Mouse (Mus musculus): ENCODE measurements around the gene Rpa1. TPM values are rescaled to one million over a fixed set of nuclear protein-coding genes. Genes with fewer than 3 reads are reported as not detected.

Rpa1 gene
- polyA plus RNA-seq, 1 experiment: 43.2 TPM

GRCm38 (mm10) chr11:75259996-75260561 is 88.0 kb downstream of the Rpa1 start:
- peaks cover 4% of the 10 kb centered on the region; the same call in 1 of the 2 replicates for H3K4me1 ChIP-seq (ENCODE audit: control insufficient read depth, insufficient read depth, low read length)
- TF ChIP-seq POLR2A (IDR thresholded peaks at IDR 0.05; ENCODE audit: borderline replicate concordance, low read depth, low read length) (no peak), CTCF (IDR thresholded peaks at IDR 0.05; ENCODE audit: low read depth, low read length) (no peak)
- H3K4me3 ChIP-seq (ENCODE audit: insufficient read depth, low read length): no peak overlapping the region
- no peak overlapping the region for H3K27ac ChIP-seq (ENCODE audit: insufficient read depth, low read depth, low read length)

GRCm38 (mm10) chr11:75259416-75259815 is 88.7 kb downstream of the Rpa1 start:
- H3K4me3 ChIP-seq (ENCODE audit: insufficient read depth, low read length): no peak overlapping the region
- no peak for TF ChIP-seq POLR2A (IDR thresholded peaks at IDR 0.05; ENCODE audit: borderline replicate concordance, low read depth, low read length)
- no peak for TF ChIP-seq CTCF (IDR thresholded peaks at IDR 0.05; ENCODE audit: low read depth, low read length)
- H3K4me1 ChIP-seq (ENCODE audit: control insufficient read depth, insufficient read depth, low read length): peaks cover 10% of the 10 kb centered on the region
- H3K27ac ChIP-seq (ENCODE audit: insufficient read depth, low read depth, low read length): no peak overlapping the region

DNA sequence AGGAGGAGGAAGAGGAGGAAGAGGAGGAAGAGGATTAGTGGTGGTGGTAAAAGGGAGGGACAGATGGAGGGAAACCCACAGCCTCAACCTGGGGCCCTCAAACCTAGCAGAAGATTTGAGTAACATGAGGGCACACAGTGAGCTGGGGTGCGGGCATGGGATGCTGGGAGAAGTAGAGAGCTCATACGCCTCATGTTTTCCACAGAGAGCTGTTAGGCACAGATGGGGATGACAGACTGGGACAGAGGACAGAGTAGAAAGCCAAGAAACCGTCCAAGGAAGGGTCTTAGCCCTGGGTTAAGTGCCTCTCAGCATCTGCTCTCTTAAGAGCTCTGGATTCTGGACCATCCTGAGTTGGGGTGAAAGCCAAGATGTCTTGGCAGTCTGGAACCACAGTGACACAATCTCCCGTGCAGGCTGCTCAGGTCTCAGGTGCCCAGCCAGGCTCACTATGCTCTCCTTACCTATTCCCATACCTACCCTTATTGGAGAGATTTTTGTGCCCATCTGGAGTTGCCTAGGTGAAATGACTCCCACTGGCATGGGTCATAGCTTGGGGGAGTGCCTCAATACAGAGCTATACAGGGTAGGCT is 91.0 kb downstream of the Rpa1 start:
- H3K4me3 ChIP-seq (ENCODE audit: insufficient read depth, low read length): no peak overlapping the region
- no peak overlapping the region for H3K27ac ChIP-seq (ENCODE audit: insufficient read depth, low read depth, low read length)
- no peak for TF ChIP-seq POLR2A (IDR thresholded peaks at IDR 0.05; ENCODE audit: borderline replicate concordance, low read depth, low read length)
- TF ChIP-seq CTCF (IDR thresholded peaks at IDR 0.05; ENCODE audit: low read depth, low read length): no peak
- H3K4me1 ChIP-seq (ENCODE audit: control insufficient read depth, insufficient read depth, low read length): peaks cover 13% of the 10 kb centered on the region

DNA sequence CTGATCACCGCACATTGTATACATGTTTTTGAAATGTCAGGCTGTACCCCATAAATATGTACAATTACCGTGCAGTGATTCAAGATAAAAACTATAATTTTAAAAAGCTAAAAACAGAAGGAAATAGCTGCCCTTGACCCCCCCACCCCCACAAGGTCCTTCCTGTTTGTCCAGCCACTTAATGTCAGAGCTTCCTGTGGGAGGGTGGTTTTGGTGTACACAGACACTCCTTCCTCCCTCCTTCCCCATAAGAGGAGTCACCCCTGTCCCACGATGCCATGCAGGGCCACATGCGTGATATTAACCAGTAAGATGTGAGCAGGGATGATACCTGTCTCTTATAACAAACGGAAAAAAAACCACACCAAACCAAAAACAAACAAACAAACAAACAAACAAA is 92.8 kb downstream of the Rpa1 start:
- H3K4me1 ChIP-seq (ENCODE audit: control insufficient read depth, insufficient read depth, low read length): peaks cover 13% of the 10 kb centered on the region
- no peak for TF ChIP-seq CTCF (IDR thresholded peaks at IDR 0.05; ENCODE audit: low read depth, low read length)
- TF ChIP-seq POLR2A (IDR thresholded peaks at IDR 0.05; ENCODE audit: borderline replicate concordance, low read depth, low read length): no peak
- no peak overlapping the region for H3K4me3 ChIP-seq (ENCODE audit: insufficient read depth, low read length)
- H3K27ac ChIP-seq (ENCODE audit: insufficient read depth, low read depth, low read length): peak overlapping the region; percentile 79

DNA sequence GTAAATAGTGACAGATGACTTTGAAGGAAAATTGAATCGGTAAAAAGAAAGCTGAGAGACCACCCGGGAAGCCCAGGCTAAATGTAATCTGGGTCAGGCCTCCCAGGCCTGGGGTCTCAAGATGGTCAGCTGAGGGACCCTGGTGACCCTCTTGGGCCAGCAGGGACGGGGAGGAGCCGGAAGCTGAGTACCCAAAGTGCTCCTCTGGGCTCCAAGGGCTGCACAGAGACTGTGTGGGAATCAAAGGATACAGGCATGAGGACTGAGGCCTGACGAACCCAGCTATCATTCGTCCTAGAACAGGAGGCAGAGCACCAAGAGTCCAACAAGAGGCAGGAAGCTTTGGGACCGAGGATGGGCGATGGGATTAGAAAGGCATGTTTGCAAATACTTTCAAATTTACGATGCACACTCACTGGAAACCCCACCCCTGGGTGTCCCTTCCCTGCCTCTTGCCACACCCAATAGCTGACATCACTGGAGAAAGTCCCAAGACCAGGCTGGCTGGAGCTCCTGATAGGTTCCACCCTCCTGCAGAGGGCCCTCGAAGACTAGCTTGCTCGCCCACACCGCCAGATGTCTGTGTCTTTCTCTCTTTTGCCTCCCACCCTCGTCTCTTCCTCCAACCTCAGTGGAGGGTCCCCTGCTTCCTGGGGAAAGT is 93.7 kb downstream of the Rpa1 start:
- peak overlapping the region; percentile 79 for H3K27ac ChIP-seq (ENCODE audit: insufficient read depth, low read depth, low read length)
- no peak for TF ChIP-seq POLR2A (IDR thresholded peaks at IDR 0.05; ENCODE audit: borderline replicate concordance, low read depth, low read length)
- peak; percentile 24; the same call in 1 of the 2 replicates for TF ChIP-seq CTCF (IDR thresholded peaks at IDR 0.05; ENCODE audit: low read depth, low read length)
- H3K4me3 ChIP-seq (ENCODE audit: insufficient read depth, low read length): peak overlapping the region; percentile 8
- peaks cover 13% of the 10 kb centered on the region for H3K4me1 ChIP-seq (ENCODE audit: control insufficient read depth, insufficient read depth, low read length)

DNA sequence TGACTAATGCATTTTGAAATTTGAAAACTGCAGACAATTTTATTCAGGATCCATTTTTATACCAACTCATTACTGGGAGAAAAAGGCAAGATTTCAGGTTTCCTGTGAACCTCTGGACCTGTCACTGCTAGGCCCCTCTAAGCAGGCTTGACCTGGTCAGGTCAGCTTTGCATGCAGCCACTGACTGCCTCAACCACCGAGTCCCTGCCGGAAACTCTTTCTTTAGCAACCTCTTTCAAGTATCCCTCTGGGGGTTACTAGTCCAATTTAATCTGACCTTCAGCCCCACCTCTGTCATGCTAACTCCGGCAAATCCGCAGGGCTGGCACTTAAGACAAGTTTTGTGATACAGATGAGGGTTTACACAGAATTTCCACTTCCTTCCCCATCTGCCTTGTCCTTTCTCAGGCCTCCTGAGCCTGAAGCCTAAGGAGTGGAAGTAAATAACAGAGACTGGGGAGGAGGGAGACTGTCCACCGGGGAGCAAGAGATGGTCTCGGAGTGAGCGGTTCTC is 96.5 kb downstream of the Rpa1 start:
- H3K4me1 ChIP-seq (ENCODE audit: control insufficient read depth, insufficient read depth, low read length): peaks cover 13% of the 10 kb centered on the region
- TF ChIP-seq CTCF (IDR thresholded peaks at IDR 0.05; ENCODE audit: low read depth, low read length) (no peak), POLR2A (IDR thresholded peaks at IDR 0.05; ENCODE audit: borderline replicate concordance, low read depth, low read length) (no peak)
- no peak overlapping the region for H3K27ac ChIP-seq (ENCODE audit: insufficient read depth, low read depth, low read length)
- no peak overlapping the region for H3K4me3 ChIP-seq (ENCODE audit: insufficient read depth, low read length)

GRCm38 (mm10) chr11:75251006-75251512 is 97.1 kb downstream of the Rpa1 start:
- Histone ChIP-seq H3K4me3 (ENCODE audit: insufficient read depth, low read length) (no peak overlapping the region), H3K4me1 (ENCODE audit: control insufficient read depth, insufficient read depth, low read length) (peaks cover 13% of the 10 kb centered on the region), H3K27ac (ENCODE audit: insufficient read depth, low read depth, low read length) (no peak overlapping the region)
- no peak for TF ChIP-seq CTCF (IDR thresholded peaks at IDR 0.05; ENCODE audit: low read depth, low read length)
- no peak for TF ChIP-seq POLR2A (IDR thresholded peaks at IDR 0.05; ENCODE audit: borderline replicate concordance, low read depth, low read length)

- Histone ChIP-seq H3K4me3 (ENCODE audit: insufficient read depth, low read length) (no peak overlapping the region), H3K27ac (ENCODE audit: insufficient read depth, low read depth, low read length) (no peak overlapping the region), H3K4me1 (ENCODE audit: control insufficient read depth, insufficient read depth, low read length) (peaks cover 5% of the 10 kb centered on the region)
- TF ChIP-seq POLR2A (IDR thresholded peaks at IDR 0.05; ENCODE audit: borderline replicate concordance, low read depth, low read length): no peak
- TF ChIP-seq CTCF (IDR thresholded peaks at IDR 0.05; ENCODE audit: low read depth, low read length): no peak
Measured at GRCm38 (mm10) chr11:75249588-75249987, 98.5 kb downstream of the Rpa1 start.

Other genes with a start within 250 kb of the Rpa1 start
- not detected in 2 replicates for gene Hic1, start 178.8 kb downstream of the Rpa1 start, polyA plus RNA-seq (2012; ENCODE audit: insufficient read depth, insufficient read length, missing spikeins)
- 13.4 and 17.7 TPM in 2 replicates for gene Ovca2, start 169.5 kb downstream of the Rpa1 start, polyA plus RNA-seq (2012; ENCODE audit: insufficient read depth, insufficient read length, missing spikeins)
- 7.0 and 8.8 TPM in 2 replicates for gene Dph1, start 157.1 kb downstream of the Rpa1 start, polyA plus RNA-seq (2012; ENCODE audit: insufficient read depth, insufficient read length, missing spikeins)
- 0.91 and 1.6 TPM in 2 replicates for gene Rtn4rl1, start 154.5 kb downstream of the Rpa1 start, polyA plus RNA-seq (2012; ENCODE audit: insufficient read depth, insufficient read length, missing spikeins)
- 3.3 and 4.9 TPM in 2 replicates for gene Smyd4, start 109 bp upstream of the Rpa1 start, polyA plus RNA-seq (2012; ENCODE audit: insufficient read depth, insufficient read length, missing spikeins)
- 8.6 and 9.9 TPM in 2 replicates for gene Serpinf1, start 74.4 kb upstream of the Rpa1 start, polyA plus RNA-seq (2012; ENCODE audit: insufficient read depth, insufficient read length, missing spikeins)
- gene Serpinf2, start 91.3 kb upstream of the Rpa1 start, polyA plus RNA-seq (2012; ENCODE audit: insufficient read depth, insufficient read length, missing spikeins): not detected in 2 replicates
- 41.1 and 46.6 TPM in 2 replicates for gene Wdr81, start 106.4 kb upstream of the Rpa1 start, polyA plus RNA-seq (2012; ENCODE audit: insufficient read depth, insufficient read length, missing spikeins)
- gene Tlcd2, start 113.4 kb upstream of the Rpa1 start, polyA plus RNA-seq (2012; ENCODE audit: insufficient read depth, insufficient read length, missing spikeins): 3.6 and 4.3 TPM in 2 replicates
- 51.0 and 65.7 TPM in 2 replicates for gene Prpf8, start 138.5 kb upstream of the Rpa1 start, polyA plus RNA-seq (2012; ENCODE audit: insufficient read depth, insufficient read length, missing spikeins)
- gene Rilp, start 161.8 kb upstream of the Rpa1 start, polyA plus RNA-seq (2012; ENCODE audit: insufficient read depth, insufficient read length, missing spikeins): 12.8 and 15.9 TPM in 2 replicates
- gene Scarf1, start 165.2 kb upstream of the Rpa1 start, polyA plus RNA-seq (2012; ENCODE audit: insufficient read depth, insufficient read length, missing spikeins): 32.8 and 33.5 TPM in 2 replicates
- gene Slc43a2, start 183.4 kb upstream of the Rpa1 start, polyA plus RNA-seq (2012; ENCODE audit: insufficient read depth, insufficient read length, missing spikeins): 202 and 231 TPM in 2 replicates
- 512 TPM in 2 replicates for gene Pitpna, start 239.8 kb upstream of the Rpa1 start, polyA plus RNA-seq (2012; ENCODE audit: insufficient read depth, insufficient read length, missing spikeins)

Data from bone marrow macrophage, adult 2 months (primary cell).